Mouse (Mus musculus): ENCODE results near the gene Myh14. TPM values are rescaled to one million over a fixed set of nuclear protein-coding genes. Genes with fewer than 3 reads are reported as not detected.

The Myh14 gene
- polyA plus RNA-seq, 1 experiment from 2014 or later, result 1.9 TPM

- Histone ChIP-seq H3K36me3 (peaks cover 12% of the 10 kb centered on the region), H3K4me1 (replicated peaks) (peaks cover 51% of the 10 kb centered on the region), H3K4me2 (peak overlapping the region; percentile 85), H3K27me3 (peaks cover 22% of the 10 kb centered on the region), H3K9ac (peak overlapping the region; percentile 75), H3K4me3 (peak overlapping the region; percentile 66), H3K27ac (peak overlapping the region; percentile 85), H3K9me3 (no peaks in the 10 kb centered on the region)
- ATAC-seq (ENCODE audit: low FRiP score), result peak; percentile 52
- under 1% methylated on average over 22 of the region's 22 CpGs for WGBS
Observed at GRCm38 (mm10) chr7:44593775-44594174, 76.9 kb downstream of the Myh14 start.

GRCm38 (mm10) chr7:44593051-44593450 is 77.6 kb downstream of the Myh14 start:
- Histone ChIP-seq H3K9ac (peak overlapping the region; percentile 75), H3K27ac (no peak overlapping the region), H3K4me2 (peak overlapping the region; percentile 85), H3K27me3 (peaks cover 27% of the 10 kb centered on the region), H3K4me1 (replicated peaks) (peaks cover 59% of the 10 kb centered on the region), H3K9me3 (no peaks in the 10 kb centered on the region), H3K4me3 (peak overlapping the region; percentile 66), H3K36me3 (peaks cover 4% of the 10 kb centered on the region)
- WGBS, result 2% methylated on average over 12 of the region's 15 CpGs
- ATAC-seq (ENCODE audit: low FRiP score), result no peak

- peaks cover 4% of the 10 kb centered on the region for H3K36me3 ChIP-seq
- ATAC-seq (ENCODE audit: low FRiP score), result no peak
- H3K27ac ChIP-seq, result peak overlapping the region; percentile 86; the same call in 1 of the 2 replicates
- no peaks in the 10 kb centered on the region for H3K9me3 ChIP-seq
- H3K9ac ChIP-seq, result peak overlapping the region; percentile 82
- H3K27me3 ChIP-seq, result peaks cover 37% of the 10 kb centered on the region
- under 1% methylated on average over 50 of the region's 60 CpGs for WGBS
- peak overlapping the region; percentile 66 for H3K4me3 ChIP-seq
- H3K4me2 ChIP-seq, result peak overlapping the region; percentile 85
- H3K4me1 ChIP-seq (replicated peaks), result peaks cover 72% of the 10 kb centered on the region
Observed at GRCm38 (mm10) chr7:44591348-44592116, 79.1 kb downstream of the Myh14 start.

GRCm38 (mm10) chr7:44590402-44591347 is 80.0 kb downstream of the Myh14 start, which contains the start of gene Kcnc3:
Kcnc3 (plus strand) TSS chr7:44590664.
- H3K27me3 ChIP-seq, result peaks cover 38% of the 10 kb centered on the region
- peak within 1 kb of the TSS; percentile 86 for H3K27ac ChIP-seq
- H3K4me2 ChIP-seq, result peak within 1 kb of the TSS; percentile 85
- H3K9me3 ChIP-seq, result no peaks in the 10 kb centered on the region
- under 1% methylated on average over 80 of the region's 80 CpGs for WGBS
- H3K36me3 ChIP-seq, result no peaks in the 10 kb centered on the region; the same call in 1 of the 2 replicates
- H3K4me3 ChIP-seq, result peak within 1 kb of the TSS; percentile 66
- peak; percentile 93 for ATAC-seq (ENCODE audit: low FRiP score)
- H3K4me1 ChIP-seq (replicated peaks), result peaks cover 76% of the 10 kb centered on the region
- peak within 1 kb of the TSS; percentile 82 for H3K9ac ChIP-seq

GRCm38 (mm10) chr7:44589946-44590345 is 80.7 kb downstream of the Myh14 start:
- Histone ChIP-seq H3K27ac (peak overlapping the region; percentile 74), H3K4me3 (peak overlapping the region; percentile 66), H3K27me3 (peaks cover 45% of the 10 kb centered on the region), H3K36me3 (no peaks in the 10 kb centered on the region), H3K9ac (peak overlapping the region; percentile 56), H3K4me1 (replicated peaks) (peaks cover 77% of the 10 kb centered on the region), H3K4me2 (peak overlapping the region; percentile 85), H3K9me3 (no peaks in the 10 kb centered on the region)
- no peak for ATAC-seq (ENCODE audit: low FRiP score)
- WGBS, result 3% methylated on average over 13 of the region's 13 CpGs

- peak overlapping the region; percentile 85 for H3K4me2 ChIP-seq
- peaks cover 72% of the 10 kb centered on the region for H3K4me1 ChIP-seq (replicated peaks)
- ATAC-seq (ENCODE audit: low FRiP score), result peak; percentile 11
- H3K27me3 ChIP-seq, result peaks cover 47% of the 10 kb centered on the region
- peak overlapping the region; percentile 66 for H3K4me3 ChIP-seq
- peak overlapping the region; percentile 74 for H3K27ac ChIP-seq
- no peaks in the 10 kb centered on the region for H3K36me3 ChIP-seq
- H3K9me3 ChIP-seq, result no peaks in the 10 kb centered on the region
- H3K9ac ChIP-seq, result peak overlapping the region; percentile 67
- under 1% methylated on average over 18 of the region's 33 CpGs for WGBS
Observed at GRCm38 (mm10) chr7:44589149-44589548, 81.5 kb downstream of the Myh14 start.

GRCm38 (mm10) chr7:44588338-44588737 is 82.3 kb downstream of the Myh14 start:
- WGBS, result 6% methylated on average over 12 of the region's 12 CpGs
- H3K36me3 ChIP-seq, result no peaks in the 10 kb centered on the region
- peak overlapping the region; percentile 46 for H3K27ac ChIP-seq
- peaks cover 46% of the 10 kb centered on the region for H3K27me3 ChIP-seq
- H3K4me3 ChIP-seq, result peak overlapping the region; percentile 66
- H3K9me3 ChIP-seq, result no peaks in the 10 kb centered on the region
- ATAC-seq (ENCODE audit: low FRiP score), result no peak
- H3K4me1 ChIP-seq (replicated peaks), result peaks cover 64% of the 10 kb centered on the region
- peak overlapping the region; percentile 85 for H3K4me2 ChIP-seq
- peak overlapping the region; percentile 67 for H3K9ac ChIP-seq

- peak overlapping the region; percentile 85 for H3K4me2 ChIP-seq
- 40% methylated on average over 6 of the region's 6 CpGs for WGBS
- peaks cover 58% of the 10 kb centered on the region for H3K4me1 ChIP-seq (replicated peaks)
- peaks cover 40% of the 10 kb centered on the region for H3K27me3 ChIP-seq
- H3K27ac ChIP-seq, result no peak overlapping the region
- H3K4me3 ChIP-seq, result peak overlapping the region; percentile 66
- H3K9me3 ChIP-seq, result no peaks in the 10 kb centered on the region
- no peaks in the 10 kb centered on the region for H3K36me3 ChIP-seq
- H3K9ac ChIP-seq, result peak overlapping the region; percentile 68
- ATAC-seq (ENCODE audit: low FRiP score), result no peak
Observed at GRCm38 (mm10) chr7:44587676-44588075, 83.0 kb downstream of the Myh14 start.

GRCm38 (mm10) chr7:44586930-44587329 is 83.7 kb downstream of the Myh14 start:
- peak overlapping the region; percentile 69; the same call in 1 of the 2 replicates for H3K27ac ChIP-seq
- H3K4me2 ChIP-seq, result peak overlapping the region; percentile 85
- 0 out of 2 replicates have a peak, but pooled peaks have one; percentile 14 for ATAC-seq (ENCODE audit: low FRiP score)
- peaks cover 50% of the 10 kb centered on the region for H3K4me1 ChIP-seq (replicated peaks)
- H3K27me3 ChIP-seq, result peaks cover 32% of the 10 kb centered on the region
- H3K36me3 ChIP-seq, result no peaks in the 10 kb centered on the region
- H3K9ac ChIP-seq, result peak overlapping the region; percentile 68
- H3K9me3 ChIP-seq, result no peaks in the 10 kb centered on the region
- WGBS, result under 1% methylated on average over 18 of the region's 18 CpGs
- H3K4me3 ChIP-seq, result peak overlapping the region; percentile 66

- peak overlapping the region; percentile 69 for H3K27ac ChIP-seq
- peak overlapping the region; percentile 68 for H3K9ac ChIP-seq
- H3K4me2 ChIP-seq, result peak overlapping the region; percentile 85
- no peaks in the 10 kb centered on the region for H3K36me3 ChIP-seq
- peak overlapping the region; percentile 66 for H3K4me3 ChIP-seq
- WGBS, result 13% methylated on average over 19 of the region's 19 CpGs
- H3K4me1 ChIP-seq (replicated peaks), result peaks cover 46% of the 10 kb centered on the region
- ATAC-seq (ENCODE audit: low FRiP score), result no peak
- H3K9me3 ChIP-seq, result no peaks in the 10 kb centered on the region
- H3K27me3 ChIP-seq, result peaks cover 28% of the 10 kb centered on the region
Observed at GRCm38 (mm10) chr7:44586518-44586917, 84.1 kb downstream of the Myh14 start.

- H3K4me3 ChIP-seq, result no peak overlapping the region
- H3K27ac ChIP-seq, result no peak overlapping the region
- H3K9me3 ChIP-seq, result no peaks in the 10 kb centered on the region
- no peak for ATAC-seq (ENCODE audit: low FRiP score)
- no peak overlapping the region for H3K4me2 ChIP-seq
- WGBS, result 95% methylated on average over 6 of the region's 6 CpGs
- H3K27me3 ChIP-seq, result peaks cover 25% of the 10 kb centered on the region
- peaks cover 42% of the 10 kb centered on the region for H3K4me1 ChIP-seq (replicated peaks)
- no peaks in the 10 kb centered on the region for H3K36me3 ChIP-seq
- no peak overlapping the region for H3K9ac ChIP-seq
Observed at GRCm38 (mm10) chr7:44585606-44586005, 85.0 kb downstream of the Myh14 start.

GRCm38 (mm10) chr7:44584921-44585320 is 85.7 kb downstream of the Myh14 start:
- no peak overlapping the region for H3K27ac ChIP-seq
- no peaks in the 10 kb centered on the region for H3K36me3 ChIP-seq
- H3K4me3 ChIP-seq, result no peak overlapping the region
- WGBS, result 89% methylated on average over 6 of the region's 6 CpGs
- no peak overlapping the region for H3K9ac ChIP-seq
- peaks cover 39% of the 10 kb centered on the region for H3K4me1 ChIP-seq (replicated peaks)
- no peak overlapping the region for H3K4me2 ChIP-seq
- H3K9me3 ChIP-seq, result no peaks in the 10 kb centered on the region
- peaks cover 25% of the 10 kb centered on the region for H3K27me3 ChIP-seq
- ATAC-seq (ENCODE audit: low FRiP score), result no peak

Measured in hindbrain, embryonic 13.5 days (tissue).